Mouse (Mus musculus): ENCODE data around the gene Tgfb2.
A peak's percentile ranks its signal among the peaks of the same experiment; 100 is the strongest.

Tgfb2 gene

GRCm38 (mm10) chr1:186702391-186703255 is 3.2 kb downstream of the Tgfb2 start:
- DNase-seq (ENCODE audit: low spot score), result no peak

DNA sequence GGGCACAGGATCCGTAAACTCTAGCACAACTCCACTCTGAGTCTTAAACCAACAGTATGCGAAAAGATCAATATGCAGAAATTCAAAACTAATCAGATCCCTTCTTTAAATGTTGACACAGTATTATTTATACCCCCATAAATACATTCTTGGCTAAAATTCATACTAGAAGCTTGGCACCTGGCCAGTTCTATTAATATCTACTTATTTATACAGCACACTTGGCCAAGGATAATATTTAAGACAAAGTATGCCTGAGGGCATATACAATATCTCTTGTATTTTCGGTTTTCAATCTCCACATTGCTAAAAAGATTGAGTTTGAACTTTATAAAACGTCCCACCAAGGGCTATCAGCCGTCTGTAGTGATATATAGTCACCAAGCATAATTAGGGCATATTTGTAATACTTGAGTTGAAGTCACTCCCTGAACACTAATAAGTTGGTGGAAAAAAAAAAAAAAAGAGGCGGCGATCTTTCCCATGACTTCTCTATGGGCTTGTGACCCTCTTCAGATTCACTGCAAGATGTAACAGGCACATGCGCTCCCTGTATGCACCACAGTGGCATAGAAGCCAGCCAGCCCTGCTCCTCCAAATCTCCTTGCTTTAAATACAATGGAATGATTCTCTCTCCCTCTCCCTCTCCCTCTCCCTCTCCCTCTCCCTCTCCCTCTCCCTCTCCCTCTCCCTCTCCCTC is 4.4 kb downstream of the Tgfb2 start:
- no peak for DNase-seq (ENCODE audit: low spot score)

- DNase-seq (ENCODE audit: low spot score), result no peak
Measured at GRCm38 (mm10) chr1:186700496-186700895, 5.3 kb downstream of the Tgfb2 start.

DNA sequence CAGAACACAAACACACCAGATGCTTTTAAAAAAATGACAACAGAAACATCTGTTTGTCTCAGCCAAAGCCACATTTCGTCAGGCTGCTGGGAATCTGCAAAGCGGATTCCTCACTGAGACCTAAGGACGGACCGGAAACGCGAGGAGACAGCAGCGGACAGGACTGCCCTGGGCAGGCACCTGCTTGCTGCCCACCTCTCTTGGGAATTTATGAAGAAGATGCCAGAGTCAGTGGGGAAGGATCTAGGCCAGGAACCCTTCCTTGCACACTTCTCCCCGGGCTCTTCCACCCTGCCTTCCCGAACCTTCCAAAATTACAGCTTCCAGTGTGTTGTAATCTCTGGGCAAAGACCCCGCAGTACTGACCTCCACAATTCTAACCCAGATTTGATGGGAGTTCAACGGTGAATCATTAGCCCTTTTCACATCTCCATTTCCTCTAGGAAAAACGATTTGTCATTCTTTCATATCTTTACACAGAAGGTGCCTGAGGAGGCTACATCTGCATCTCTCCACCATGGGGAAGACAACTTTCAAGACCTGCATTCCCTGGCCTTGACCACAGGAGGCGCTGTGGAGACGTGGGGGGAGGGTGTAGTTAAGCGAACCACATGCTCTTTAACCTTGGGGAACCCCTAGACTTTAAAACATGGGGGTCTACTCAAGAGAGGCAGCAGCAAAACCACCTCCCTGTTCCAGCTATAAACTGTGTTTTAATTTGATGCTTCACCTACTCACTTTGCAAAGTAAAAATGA is 7.0 kb downstream of the Tgfb2 start:
- no peak for DNase-seq (ENCODE audit: low spot score)

DNA sequence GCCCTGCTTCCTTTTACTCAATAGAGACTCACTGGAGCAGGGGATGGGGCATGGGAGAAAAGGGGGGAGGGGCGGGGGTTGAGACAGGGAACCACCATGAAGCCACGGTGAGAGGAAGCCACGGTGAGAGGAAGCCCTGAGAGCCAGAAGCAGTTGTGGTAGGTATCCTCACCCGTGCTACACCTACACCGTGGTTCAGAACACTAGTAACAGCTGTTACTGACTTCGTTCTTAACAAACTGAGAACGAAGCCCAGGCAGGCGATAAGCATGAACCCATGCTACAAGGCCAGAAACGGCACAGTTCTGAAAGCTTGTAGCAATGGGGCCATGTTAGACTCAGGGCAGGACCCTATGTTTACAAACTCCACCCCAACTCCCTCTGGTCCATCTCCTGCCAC is 9.6 kb downstream of the Tgfb2 start:
- DNase-seq (ENCODE audit: low spot score), result no peak

DNA sequence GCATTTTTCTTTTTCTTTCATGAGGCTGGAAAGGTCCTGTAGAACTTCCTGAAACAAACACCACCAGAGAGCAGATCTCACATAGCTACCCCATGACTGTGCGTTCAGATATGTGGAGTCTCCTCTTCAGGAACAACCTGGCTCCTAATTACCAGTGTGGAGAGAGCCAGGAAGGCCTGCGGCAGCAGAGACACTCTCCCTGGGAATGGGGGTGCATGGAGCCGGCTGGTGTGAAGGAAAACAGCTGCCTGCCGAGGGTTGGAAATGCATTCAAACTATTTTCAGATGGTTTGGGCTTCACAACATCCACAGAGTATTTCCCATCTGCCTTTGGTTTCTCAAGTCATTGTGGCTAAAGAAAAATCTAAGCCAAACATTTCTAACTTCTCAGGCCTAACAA is 10.4 kb downstream of the Tgfb2 start:
- DNase-seq (ENCODE audit: low spot score), result no peak

GRCm38 (mm10) chr1:186692370-186692769 is 13.4 kb downstream of the Tgfb2 start:
- no peak for DNase-seq (ENCODE audit: low spot score)

GRCm38 (mm10) chr1:186691708-186692107 is 14.1 kb downstream of the Tgfb2 start:
- no peak for DNase-seq (ENCODE audit: low spot score)

DNA sequence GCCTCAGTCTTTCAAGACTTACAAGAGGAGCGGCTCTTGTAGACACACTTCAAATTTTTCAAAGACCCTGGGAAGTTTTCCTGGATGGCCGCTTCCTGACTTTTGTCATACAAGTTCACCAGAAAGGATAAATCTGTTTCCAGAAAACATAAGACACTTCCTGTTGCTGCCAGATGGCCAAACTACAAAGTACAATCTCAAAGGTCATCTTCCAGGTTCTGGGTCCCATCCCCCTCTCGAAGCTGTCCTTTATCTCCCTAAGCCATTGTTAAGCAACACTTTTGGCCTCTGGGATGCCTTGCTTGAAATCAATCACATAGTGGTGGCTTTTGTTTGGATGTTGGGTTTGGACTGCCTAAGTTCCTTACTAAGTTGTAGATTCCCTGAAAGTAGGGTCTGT is 21.7 kb downstream of the Tgfb2 start:
- DNase-seq (ENCODE audit: low spot score), result peak; percentile 30

DNA sequence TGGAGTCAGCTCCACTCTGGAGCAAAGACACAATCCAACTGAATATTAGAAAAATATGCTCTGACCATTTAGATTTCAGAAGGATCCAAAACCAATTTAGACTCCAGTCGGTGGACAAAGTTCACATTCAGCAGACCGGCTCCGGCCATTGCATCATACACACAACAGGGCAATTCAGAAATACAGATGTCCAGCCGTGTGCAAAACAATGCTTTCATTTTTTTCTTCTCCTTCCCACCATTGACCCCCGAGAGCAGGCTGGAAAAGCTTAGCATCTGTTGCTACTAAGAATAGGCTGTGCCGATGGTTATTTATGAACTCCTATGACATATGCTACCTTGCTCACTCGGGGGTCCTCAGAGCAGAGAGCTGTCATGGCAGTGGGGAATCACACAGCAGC is 23.2 kb downstream of the Tgfb2 start:
- DNase-seq (ENCODE audit: low spot score), result peak; percentile 9

DNA sequence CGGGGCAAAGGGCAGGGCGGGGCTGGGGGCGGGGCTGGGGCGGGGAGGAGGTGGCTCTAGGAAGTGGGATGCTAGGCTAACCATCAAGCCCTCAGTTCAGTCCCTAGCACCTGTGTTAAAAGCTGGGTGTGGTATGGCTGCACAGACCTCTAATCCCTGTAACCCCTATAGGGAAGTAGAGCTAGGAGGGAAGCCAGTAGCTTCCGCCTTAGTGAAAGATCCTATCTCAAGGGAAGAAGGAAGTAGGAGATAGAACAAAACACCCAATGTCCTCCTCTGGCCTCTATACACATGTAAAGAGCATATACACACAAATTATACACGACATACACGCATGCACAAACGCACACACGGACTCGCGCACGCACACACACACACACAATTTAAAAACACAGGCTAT is 28.2 kb downstream of the Tgfb2 start:
- no peak for DNase-seq (ENCODE audit: low spot score)

GRCm38 (mm10) chr1:186676199-186676598 is 29.6 kb downstream of the Tgfb2 start:
- DNase-seq (ENCODE audit: low spot score), result no peak

GRCm38 (mm10) chr1:186675263-186675662 is 30.5 kb downstream of the Tgfb2 start:
- no peak for DNase-seq (ENCODE audit: low spot score)

DNA sequence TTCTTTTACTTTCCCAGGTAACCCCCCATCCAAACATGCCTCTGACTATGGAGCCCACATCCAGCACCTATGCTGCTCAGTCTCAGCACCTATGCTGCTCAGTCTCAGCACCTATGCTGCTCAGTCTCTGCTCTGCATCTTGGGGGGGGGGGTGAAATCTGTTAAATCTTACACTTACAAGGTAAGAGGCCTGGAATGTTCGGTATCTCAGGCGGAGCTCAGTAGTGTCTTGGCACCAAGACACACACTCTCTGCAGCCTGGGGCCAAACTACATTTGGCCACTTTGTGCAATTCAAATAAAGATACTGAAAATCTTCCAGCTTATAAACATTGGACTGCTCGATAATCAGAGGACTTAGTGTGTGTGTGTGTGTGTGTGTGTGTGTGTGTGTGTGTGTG is 31.2 kb downstream of the Tgfb2 start:
- no peak for DNase-seq (ENCODE audit: low spot score)

- no peak for DNase-seq (ENCODE audit: low spot score)
Measured at GRCm38 (mm10) chr1:186673166-186673565, 32.6 kb downstream of the Tgfb2 start.

GRCm38 (mm10) chr1:186663412-186663811 is 42.4 kb downstream of the Tgfb2 start:
- no peak for DNase-seq (ENCODE audit: low spot score)

GRCm38 (mm10) chr1:186662996-186663395 is 42.8 kb downstream of the Tgfb2 start:
- no peak for DNase-seq (ENCODE audit: low spot score)

- no peak for DNase-seq (ENCODE audit: low spot score)
Measured at GRCm38 (mm10) chr1:186661206-186661921, 44.4 kb downstream of the Tgfb2 start.

DNA sequence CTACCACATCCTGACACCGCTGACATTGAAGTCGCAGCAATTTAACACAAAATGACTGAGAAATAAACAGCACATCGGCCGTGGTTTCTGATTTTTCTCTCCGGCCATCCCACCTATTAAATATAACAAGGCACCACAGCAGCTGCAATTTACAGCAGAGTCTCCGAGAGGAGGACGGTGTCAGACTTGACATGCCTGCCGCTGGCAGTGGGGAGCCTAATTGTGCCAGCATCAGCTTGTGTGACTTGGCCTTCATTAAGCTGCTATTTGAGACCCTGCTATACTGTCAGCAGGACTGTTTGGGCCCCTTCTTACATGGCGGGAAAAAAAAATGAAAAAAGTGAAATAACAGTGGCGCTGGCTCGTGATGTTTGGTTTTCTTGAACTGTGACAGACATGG is 47.0 kb downstream of the Tgfb2 start:
- DNase-seq (ENCODE audit: low spot score), result no peak

GRCm38 (mm10) chr1:186657559-186658219 is 48.1 kb downstream of the Tgfb2 start:
- no peak for DNase-seq (ENCODE audit: low spot score)

GRCm38 (mm10) chr1:186656732-186657329 is 49.0 kb downstream of the Tgfb2 start:
- DNase-seq (ENCODE audit: low spot score), result no peak
